Mouse (Mus musculus) bone marrow macrophage, adult 2 months (primary cell): ENCODE measurements around the gene Tmcc1. TPM values are rescaled to one million over a fixed set of nuclear protein-coding genes. Genes with fewer than 3 reads are reported as not detected.
"Not testable (repeated sequence)": the region's sequence is repeated elsewhere in the genome, so short reads cannot be mapped to it uniquely, and the experiment has no call there.

Experiments
- H3K27ac ChIP-seq: 2 replicates; pipeline ENCODE4 v1.5.1; 2012; ENCODE audit warnings: low read depth, low read length; ENCODE audit not compliant: insufficient read depth
- H3K4me1 ChIP-seq: 2 replicates; pipeline ENCODE4 v1.6.1; 2012; ENCODE audit warnings: low read length; ENCODE audit not compliant: control insufficient read depth, insufficient read depth
- H3K4me3 ChIP-seq: 2 replicates; pipeline ENCODE4 v1.5.1; 2012; ENCODE audit warnings: mild to moderate bottlenecking, low read length, moderate library complexity; ENCODE audit not compliant: insufficient read depth
- CTCF ChIP-seq: IDR thresholded peaks from 2 replicates; pipeline ENCODE4 v1.5.1; 2012; ENCODE audit warnings: low read depth, mild to moderate bottlenecking, low read length, moderate library complexity
- POLR2A ChIP-seq: IDR thresholded peaks from 2 replicates; pipeline ENCODE4 v1.6.1; 2012; ENCODE audit warnings: mild to moderate bottlenecking, low read depth, low read length, borderline replicate concordance
- polyA plus RNA-seq: library from polyadenylated mRNA; stranded (reverse); fragments of >200 nt; gene quantifications from 2 replicates; pipeline ENCODE4 v1.2.4, GENCODE M21; 2012; ENCODE audit not compliant: missing spikeins, insufficient read depth, insufficient read length

Tmcc1 gene
- polyA plus RNA-seq, 1 experiment: 41.2 TPM

- Histone ChIP-seq H3K4me1 (peaks cover 17% of the 10 kb centered on the region), H3K27ac (no peak overlapping the region), H3K4me3 (no peak overlapping the region)
- TF ChIP-seq CTCF (no peak), POLR2A (no peak)
Observed at GRCm38 (mm10) chr6:116063516-116063915, 129.8 kb downstream of the Tmcc1 start.

- H3K4me3 ChIP-seq, H3K27ac ChIP-seq: not testable (repeated sequence)
- peaks cover 25% of the 10 kb centered on the region for H3K4me1 ChIP-seq
Observed at GRCm38 (mm10) chr6:116059542-116059941, 133.7 kb downstream of the Tmcc1 start.

GRCm38 (mm10) chr6:116058541-116059300 lies 134.6 kb downstream of the Tmcc1 start:
- peaks cover 33% of the 10 kb centered on the region for H3K4me1 ChIP-seq
- no peak for TF ChIP-seq POLR2A
- no peak for TF ChIP-seq CTCF
- H3K27ac ChIP-seq: no peak overlapping the region
- H3K4me3 ChIP-seq: no peak overlapping the region

GRCm38 (mm10) chr6:116056676-116057264 lies 136.5 kb downstream of the Tmcc1 start:
- peaks cover 39% of the 10 kb centered on the region for H3K4me1 ChIP-seq
- no peak for TF ChIP-seq CTCF
- TF ChIP-seq POLR2A: no peak
- no peak overlapping the region for H3K27ac ChIP-seq
- H3K4me3 ChIP-seq: no peak overlapping the region

GRCm38 (mm10) chr6:116055766-116056165 lies 137.5 kb downstream of the Tmcc1 start:
- TF ChIP-seq POLR2A (no peak), CTCF (no peak)
- H3K27ac ChIP-seq: no peak overlapping the region
- H3K4me3 ChIP-seq: no peak overlapping the region
- peaks cover 41% of the 10 kb centered on the region for H3K4me1 ChIP-seq

- H3K4me1 ChIP-seq: peaks cover 46% of the 10 kb centered on the region
- H3K27ac ChIP-seq: no peak overlapping the region
- no peak overlapping the region for H3K4me3 ChIP-seq
- TF ChIP-seq POLR2A (no peak), CTCF (no peak)
Observed at GRCm38 (mm10) chr6:116055001-116055471, 138.2 kb downstream of the Tmcc1 start.

- H3K4me3 ChIP-seq: no peak overlapping the region
- no peak for TF ChIP-seq CTCF
- no peak for TF ChIP-seq POLR2A
- H3K27ac ChIP-seq: no peak overlapping the region
- peaks cover 35% of the 10 kb centered on the region for H3K4me1 ChIP-seq
Observed at GRCm38 (mm10) chr6:116047896-116048295, 145.4 kb downstream of the Tmcc1 start.

GRCm38 (mm10) chr6:116047366-116047765 lies 145.9 kb downstream of the Tmcc1 start:
- Histone ChIP-seq H3K4me1 (peaks cover 33% of the 10 kb centered on the region), H3K4me3 (no peak overlapping the region), H3K27ac (peak overlapping the region; percentile 25; the same call in 1 of the 2 replicates)
- no peak for TF ChIP-seq POLR2A
- TF ChIP-seq CTCF: no peak

- Histone ChIP-seq H3K4me3 (no peak overlapping the region), H3K27ac (no peak overlapping the region), H3K4me1 (peaks cover 21% of the 10 kb centered on the region)
- TF ChIP-seq CTCF (no peak), POLR2A (no peak)
Observed at GRCm38 (mm10) chr6:116044039-116044438, 149.2 kb downstream of the Tmcc1 start.

GRCm38 (mm10) chr6:116038222-116038621 lies 155.1 kb downstream of the Tmcc1 start:
- no peak for TF ChIP-seq POLR2A
- no peak for TF ChIP-seq CTCF
- Histone ChIP-seq H3K27ac (peak overlapping the region; percentile 78; the same call in 1 of the 2 replicates), H3K4me1 (peaks cover 21% of the 10 kb centered on the region), H3K4me3 (no peak overlapping the region)
